Mouse (Mus musculus) MEL (cell line): ENCODE measurements around the gene Bmp8a. TPM values are rescaled to one million over a fixed set of nuclear protein-coding genes. Genes with fewer than 3 reads are reported as not detected.

Source experiments
- DNase-seq: peaks from one replicate; pipeline ENCODE4 v3.0.0; 2011; ENCODE audit warnings: low read depth, low spot score
- H3K27ac ChIP-seq: 2 replicates; pipeline ENCODE4 v1.5.1; 2012; ENCODE audit warnings: low read depth, mild to moderate bottlenecking, control low read depth, low read length, moderate library complexity; ENCODE audit not compliant: control insufficient read depth
- H3K27me3 ChIP-seq, 2 experiments: fragments of 150-350 bp in 1 of 2; sonication (generic) in 1 of 2; 2 replicates each; pipeline ENCODE4 v1.6.1; 2012; ENCODE audit warnings: low read length in 2 of 2, mild to moderate bottlenecking in 2 of 2, improper control_type of control experiment in 1 of 2, moderate library complexity in 1 of 2; ENCODE audit not compliant: insufficient read depth in 2 of 2, control insufficient read depth in 1 of 2
- H3K36me3 ChIP-seq, 2 experiments: 2 replicates each; pipeline ENCODE4 v1.6.1; 2012 to 2014; ENCODE audit warnings: low read length in 2 of 2, improper control_type of control experiment in 1 of 2, inconsistent platforms in 1 of 2, mild to moderate bottlenecking in 1 of 2; ENCODE audit not compliant: insufficient read depth in 2 of 2, control insufficient read depth in 1 of 2
- H3K4me1 ChIP-seq, 2 experiments: fragments of 150-350 bp in 1 of 2; sonication (generic) in 1 of 2; 2 replicates each; pipeline ENCODE4 v1.6.1; 2012; ENCODE audit warnings: low read length in 2 of 2, improper control_type of control experiment in 1 of 2, mild to moderate bottlenecking in 1 of 2; ENCODE audit not compliant: insufficient read depth in 2 of 2, control insufficient read depth in 1 of 2
- H3K4me3 ChIP-seq, 2 experiments: fragments of 150-350 bp in 1 of 2; sonication (generic) in 1 of 2; 2 replicates each; pipeline ENCODE4 v1.5.1; 2012; ENCODE audit warnings: low read depth in 2 of 2, low read length in 2 of 2, mild to moderate bottlenecking in 2 of 2, moderate library complexity in 2 of 2, control low read depth in 1 of 2, improper control_type of control experiment in 1 of 2; ENCODE audit not compliant: control insufficient read depth in 1 of 2, insufficient read depth in 1 of 2
- H3K79me2 ChIP-seq: 2 replicates; pipeline ENCODE4 v1.6.1; 2012; ENCODE audit warnings: mild to moderate bottlenecking, low read length, moderate library complexity; ENCODE audit not compliant: control insufficient read depth, poor library complexity, insufficient read depth
- H3K9ac ChIP-seq: 2 replicates; pipeline ENCODE4 v1.6.1; 2012; ENCODE audit warnings: low read depth, mild to moderate bottlenecking, control low read depth, low read length, moderate library complexity; ENCODE audit not compliant: control insufficient read depth, poor library complexity, severe bottlenecking
- H3K9me3 ChIP-seq: fragments of 150-350 bp; sonication (generic); replicated peaks from 2 replicates; pipeline ENCODE4 v1.6.1; 2012; ENCODE audit warnings: mild to moderate bottlenecking, low read length, improper control_type of control experiment, moderate library complexity; ENCODE audit not compliant: insufficient read depth
- BHLHE40 ChIP-seq: IDR thresholded peaks from 2 replicates; pipeline ENCODE4 v1.6.1; 2012; ENCODE audit warnings: low read depth, mild to moderate bottlenecking, inconsistent platforms, low read length, improper control_type of control experiment, borderline replicate concordance
- CHD1 ChIP-seq: IDR thresholded peaks from 2 replicates; pipeline ENCODE4 v1.6.1; 2012; ENCODE audit warnings: low read depth, mild to moderate bottlenecking, inconsistent platforms, low read length, improper control_type of control experiment
- CTCF ChIP-seq, 3 experiments: IDR thresholded peaks in 2 of 3; conservative IDR thresholded peaks in 1 of 3; 2 replicates each; pipeline ENCODE4 v1.5.1; 2011 to 2012; ENCODE audit warnings: low read length in 3 of 3, low read depth in 2 of 3, mild to moderate bottlenecking in 2 of 3, improper control_type of control experiment in 1 of 3, inconsistent platforms in 1 of 3, mixed read lengths in 1 of 3, moderate library complexity in 1 of 3; ENCODE audit not compliant: control insufficient read depth in 1 of 3, insufficient read depth in 1 of 3, poor library complexity in 1 of 3, severe bottlenecking in 1 of 3
- ELF1 ChIP-seq: IDR thresholded peaks from 2 replicates; pipeline ENCODE4 v1.6.1; 2014; ENCODE audit warnings: low read depth, mild to moderate bottlenecking, inconsistent platforms, low read length, improper control_type of control experiment, moderate library complexity
- EP300 ChIP-seq, 2 experiments: IDR thresholded peaks; 2 replicates each; pipeline ENCODE4 v1.6.1; 2011; ENCODE audit warnings: improper control_type of control experiment in 2 of 2, low read length in 2 of 2, low read depth in 1 of 2, mild to moderate bottlenecking in 1 of 2
- GABPA ChIP-seq: IDR thresholded peaks from 2 replicates; pipeline ENCODE4 v1.6.1; 2012; ENCODE audit warnings: low read depth, mild to moderate bottlenecking, inconsistent platforms, low read length, improper control_type of control experiment, moderate library complexity
- HCFC1 ChIP-seq: IDR thresholded peaks from 2 replicates; pipeline ENCODE4 v1.6.1; 2012; ENCODE audit warnings: low read depth, mild to moderate bottlenecking, inconsistent platforms, low read length, improper control_type of control experiment, moderate library complexity
- JUND ChIP-seq: IDR thresholded peaks from 2 replicates; pipeline ENCODE4 v1.6.1; 2011; ENCODE audit warnings: low read depth, mild to moderate bottlenecking, improper control_type of control experiment, low read length
- MAX ChIP-seq: IDR thresholded peaks from 2 replicates; pipeline ENCODE4 v1.6.1; 2011; ENCODE audit warnings: low read length, improper control_type of control experiment
- MAZ ChIP-seq: IDR thresholded peaks from 2 replicates; pipeline ENCODE4 v1.6.1; 2012; ENCODE audit warnings: low read depth, mild to moderate bottlenecking, inconsistent platforms, low read length, improper control_type of control experiment
- MEF2A ChIP-seq: IDR thresholded peaks from 2 replicates; pipeline ENCODE4 v1.6.1; 2014; ENCODE audit warnings: low read depth, mild to moderate bottlenecking, inconsistent platforms, low read length, improper control_type of control experiment; ENCODE audit not compliant: poor library complexity, insufficient replicate concordance, severe bottlenecking; ENCODE audit errors: extremely low read depth
- MXI1 ChIP-seq: IDR thresholded peaks from 2 replicates; pipeline ENCODE4 v1.6.1; 2011; ENCODE audit warnings: mild to moderate bottlenecking, low read depth, low read length, improper control_type of control experiment
- MYC ChIP-seq: IDR thresholded peaks from 2 replicates; pipeline ENCODE4 v1.6.1; 2011; ENCODE audit warnings: low read depth, mild to moderate bottlenecking, low read length, improper control_type of control experiment, moderate library complexity
- NELFE ChIP-seq: IDR thresholded peaks from 2 replicates; pipeline ENCODE4 v1.6.1; 2011; ENCODE audit warnings: low read depth, low read length, improper control_type of control experiment
- NRF1 ChIP-seq: IDR thresholded peaks from 2 replicates; pipeline ENCODE4 v1.6.1; 2014; ENCODE audit warnings: low read depth, mild to moderate bottlenecking, inconsistent platforms, low read length, improper control_type of control experiment, moderate library complexity; ENCODE audit not compliant: poor library complexity, insufficient read depth, severe bottlenecking
- POLR2A ChIP-seq, 2 experiments: IDR thresholded peaks; 2 replicates each; pipeline ENCODE4 v1.6.1; 2011 to 2012; ENCODE audit warnings: low read length in 2 of 2, mild to moderate bottlenecking in 2 of 2, control low read depth in 1 of 2, improper control_type of control experiment in 1 of 2, low read depth in 1 of 2, moderate library complexity in 1 of 2; ENCODE audit not compliant: control insufficient read depth in 1 of 2, insufficient read depth in 1 of 2, poor library complexity in 1 of 2
- POLR2AphosphoS2 ChIP-seq: IDR thresholded peaks from 2 replicates; pipeline ENCODE4 v1.6.1; 2011; ENCODE audit warnings: low read length, improper control_type of control experiment
- SIN3A ChIP-seq: IDR thresholded peaks from 2 replicates; pipeline ENCODE4 v1.6.1; 2012; ENCODE audit warnings: low read length, improper control_type of control experiment, inconsistent platforms
- TAL1 ChIP-seq: IDR thresholded peaks from 2 replicates; pipeline ENCODE4 v1.6.1; 2012; ENCODE audit warnings: mild to moderate bottlenecking, inconsistent platforms, low read length, moderate library complexity, mixed read lengths
- TBP ChIP-seq: IDR thresholded peaks from 2 replicates; pipeline ENCODE4 v1.8.0; 2011; ENCODE audit warnings: low read depth, low read length, improper control_type of control experiment
- TCF12 ChIP-seq: IDR thresholded peaks from 2 replicates; pipeline ENCODE4 v1.6.1; 2014; ENCODE audit warnings: low read depth, mild to moderate bottlenecking, inconsistent platforms, low read length, improper control_type of control experiment, moderate library complexity
- UBTF ChIP-seq: IDR thresholded peaks from 2 replicates; pipeline ENCODE4 v1.6.1; 2012; ENCODE audit warnings: low read depth, mild to moderate bottlenecking, inconsistent platforms, low read length, improper control_type of control experiment, moderate library complexity, borderline replicate concordance; ENCODE audit not compliant: insufficient read depth
- USF1 ChIP-seq: IDR thresholded peaks from 2 replicates; pipeline ENCODE4 v1.6.1; 2014; ENCODE audit warnings: low read depth, mild to moderate bottlenecking, inconsistent platforms, low read length, improper control_type of control experiment, moderate library complexity
- ZMIZ1 ChIP-seq: IDR thresholded peaks from 2 replicates; pipeline ENCODE4 v1.6.1; 2012; ENCODE audit warnings: low read depth, mild to moderate bottlenecking, inconsistent platforms, low read length, improper control_type of control experiment, moderate library complexity
- ZNF384 ChIP-seq: IDR thresholded peaks from 2 replicates; pipeline ENCODE4 v1.6.1; 2012; ENCODE audit warnings: low read depth, mild to moderate bottlenecking, inconsistent platforms, low read length, improper control_type of control experiment
- polyA plus RNA-seq, 2 experiments: library from polyadenylated mRNA; stranded (reverse) in 1 of 2; unstranded in 1 of 2; fragments of >175 nt in 1 of 2; fragments of >200 nt in 1 of 2; gene quantifications; 2 replicates each; pipeline versions ENCODE4 v1.2.1 to v1.2.4; 2012; ENCODE audit warnings: low replicate concordance in 2 of 2, low read depth in 1 of 2; ENCODE audit not compliant: insufficient read length in 2 of 2, insufficient read depth in 1 of 2, missing spikeins in 1 of 2
- total RNA-seq: library from RNA; depleted of rRNA; stranded (reverse); fragments of 300-350 nt; gene quantifications from 2 replicates; pipeline ENCODE4 v1.2.3, GENCODE M21; 2012

Gene Bmp8a
- total and polyA plus RNA-seq, 3 experiments, result 0.19 to 0.43 TPM; not detected in 1

- peaks cover 14 to 23% of the 10 kb centered on the region in 2 experiments for H3K36me3 ChIP-seq
- H3K4me3 ChIP-seq, result peak overlapping the region; percentile 87 to 98
- peaks cover 11 to 22% of the 10 kb centered on the region in 2 experiments for H3K4me1 ChIP-seq
- peaks cover 2 to 4% of the 10 kb centered on the region in 2 experiments; a peak in 2 of 4 replicates for H3K27me3 ChIP-seq
- peak overlapping the region; percentile 83 for H3K9ac ChIP-seq
- H3K79me2 ChIP-seq, result peaks cover 43% of the 10 kb centered on the region
- TF ChIP-seq UBTF (no peak), MAZ (peak; percentile 65; the same call in 1 of the 2 replicates), SIN3A (peak; percentile 60), TCF12 (peak; percentile 66; the same call in 1 of the 2 replicates), CHD1 (peak; percentile 94; the same call in 1 of the 2 replicates), EP300 (IDR thresholded peaks at IDR 0.05; ENCODE audit: low read depth in 1 of 2, low read length in 2 of 2) (peak in 1 of 2 experiments; percentile 33; a peak in 1 of 4 replicates), POLR2A (IDR thresholded peaks at IDR 0.05; ENCODE audit: control insufficient read depth in 1 of 2, insufficient read depth in 1 of 2, low read depth in 1 of 2, low read length in 2 of 2, poor library complexity in 1 of 2) (peak; percentile 65 to 98), CTCF (IDR thresholded peaks at IDR 0.05 in 2 of 3, conservative IDR thresholded peaks at IDR 0.05 in 1 of 3; ENCODE audit: control insufficient read depth in 1 of 3, insufficient read depth in 1 of 3, low read depth in 2 of 3, low read length in 3 of 3, poor library complexity in 1 of 3, severe bottlenecking in 1 of 3) (peak; percentile 72 to 88 (median 81)), MXI1 (no peak; the same call in none of the 2 replicates), USF1 (no peak), GABPA (peak; percentile 79; the same call in 1 of the 2 replicates), ZNF384 (0 out of 2 replicates have a peak, but pooled peaks have one; percentile 42), ELF1 (0 out of 2 replicates have a peak, but pooled peaks have one; percentile 22), BHLHE40 (peak; percentile 48; the same call in 1 of the 2 replicates), MEF2A (no peak), HCFC1 (peak; percentile 80), TAL1 (no peak), MYC (no peak), NELFE (peak; percentile 96), ZMIZ1 (peak; percentile 94), JUND (no peak), POLR2AphosphoS2 (peak; percentile 91), MAX (peak; percentile 49), NRF1 (peak; percentile 33; the same call in 1 of the 2 replicates), TBP (peak; percentile 95)
- peak overlapping the region; percentile 77 for H3K27ac ChIP-seq
- H3K9me3 ChIP-seq, result no peaks in the 10 kb centered on the region
- DNase-seq, result peak; percentile 94
Measured at GRCm38 (mm10) chr4:123282500-123282899, 60.6 kb downstream of the Bmp8a start.
